Comparison of ENCODE assay signal across 27 mouse cellular contexts in genomic region chr12:110716004-110716403, GRCm38 (mm10). TPM values are rescaled to one million over a fixed set of nuclear protein-coding genes. Genes with fewer than 3 reads are reported as not detected.
"Had no signal": no experiment of that assay in that cellular context is flagged by ENCODE, and none has a peak within 500 bp of the region (broad histone marks: within the 10 kb centered on the region; RNA-seq: fewer than 3 reads in every experiment).

No protein-coding gene starts in this region.

- H3K4me1 ChIP-seq: kidney, embryonic 15.5 days; limb, embryonic 12.5 days; limb, embryonic 15.5 days; midbrain, embryonic 13.5 days had no signal

- DNase-seq: kidney, adult 8-10 months; kidney, postnatal 10 days; kidney, postnatal 36 days; left cerebral cortex, postnatal 4 days; liver, postnatal 0 days; lung, embryonic 14.5 days; right cerebral cortex, postnatal 14 days; right cerebral cortex, postnatal 4 days; thymus, adult 18-20 months; thymus, postnatal 36 days had no signal

- ATAC-seq: liver, postnatal 0 days; lung, postnatal 0 days; midbrain, embryonic 13.5 days; midbrain, embryonic 16.5 days had no signal

- H3K4me2 ChIP-seq: kidney, embryonic 15.5 days; limb, embryonic 12.5 days; limb, embryonic 15.5 days; liver, embryonic 11.5 days; lung, embryonic 14.5 days; midbrain, embryonic 13.5 days had no signal

- H3K4me3 ChIP-seq: kidney, embryonic 15.5 days; limb, embryonic 12.5 days; limb, embryonic 15.5 days; midbrain, embryonic 13.5 days had no signal

- H3K36me3 ChIP-seq: kidney, embryonic 15.5 days; limb, embryonic 12.5 days; limb, embryonic 15.5 days; midbrain, embryonic 13.5 days had no signal

- H3K27me3 ChIP-seq: limb, embryonic 15.5 days; midbrain, embryonic 13.5 days had no signal

- H3K9me3 ChIP-seq: limb, embryonic 12.5 days; limb, embryonic 15.5 days; midbrain, embryonic 13.5 days had no signal

- H3K9ac ChIP-seq: kidney, embryonic 15.5 days; limb, embryonic 12.5 days; limb, embryonic 15.5 days; liver, embryonic 14.5 days; liver, postnatal 0 days; lung, embryonic 14.5 days; midbrain, embryonic 13.5 days had no signal

- H3K27ac ChIP-seq: kidney, embryonic 15.5 days; limb, embryonic 12.5 days; limb, embryonic 15.5 days; liver, embryonic 14.5 days; macrophage; midbrain, embryonic 13.5 days; stomach, postnatal 0 days had no signal

RNA-seq across cellular contexts. Expression of gene 1700001K19Rik, which starts 33.6 kb away (rescaled TPM):
- total RNA-seq: layer of hippocampus, postnatal 14 days; left cerebral cortex, adult 8-10 months; left cerebral cortex, postnatal 14 days; left cerebral cortex, postnatal 4 days; megakaryocyte, adult 5-6 weeks had no signal
- polyA plus RNA-seq: limb, embryonic 12.5 days; liver, embryonic 11.5 days; liver, embryonic 14.5 days; liver, postnatal 0 days; lung, embryonic 14.5 days; lung, postnatal 0 days; macrophage; midbrain, embryonic 16.5 days; neural tube, embryonic 11.5 days; stomach, embryonic 14.5 days; stomach, postnatal 0 days; urinary bladder, adult 2 months had no signal
